Mouse (Mus musculus) MEL (cell line): ENCODE data around the gene Ndufaf3. TPM values are rescaled to one million over a fixed set of nuclear protein-coding genes. Genes with fewer than 3 reads are reported as not detected.
A peak's percentile ranks its signal among the peaks of the same experiment; 100 is the strongest.

Source experiments
- DNase-seq: peaks from one replicate; pipeline ENCODE4 v3.0.0; 2011; ENCODE audit warnings: low read depth, low spot score
- H3K27ac ChIP-seq: 2 replicates; pipeline ENCODE4 v1.5.1; 2012; ENCODE audit warnings: low read depth, mild to moderate bottlenecking, control low read depth, low read length, moderate library complexity; ENCODE audit not compliant: control insufficient read depth
- H3K27me3 ChIP-seq, 2 experiments: fragments of 150-350 bp in 1 of 2; sonication (generic) in 1 of 2; 2 replicates each; pipeline ENCODE4 v1.6.1; 2012; ENCODE audit warnings: low read length in 2 of 2, mild to moderate bottlenecking in 2 of 2, improper control_type of control experiment in 1 of 2, moderate library complexity in 1 of 2; ENCODE audit not compliant: insufficient read depth in 2 of 2, control insufficient read depth in 1 of 2
- H3K36me3 ChIP-seq, 2 experiments: 2 replicates each; pipeline ENCODE4 v1.6.1; 2012 to 2014; ENCODE audit warnings: low read length in 2 of 2, improper control_type of control experiment in 1 of 2, inconsistent platforms in 1 of 2, mild to moderate bottlenecking in 1 of 2; ENCODE audit not compliant: insufficient read depth in 2 of 2, control insufficient read depth in 1 of 2
- H3K4me1 ChIP-seq, 2 experiments: fragments of 150-350 bp in 1 of 2; sonication (generic) in 1 of 2; 2 replicates each; pipeline ENCODE4 v1.6.1; 2012; ENCODE audit warnings: low read length in 2 of 2, improper control_type of control experiment in 1 of 2, mild to moderate bottlenecking in 1 of 2; ENCODE audit not compliant: insufficient read depth in 2 of 2, control insufficient read depth in 1 of 2
- H3K4me3 ChIP-seq, 2 experiments: fragments of 150-350 bp in 1 of 2; sonication (generic) in 1 of 2; 2 replicates each; pipeline ENCODE4 v1.5.1; 2012; ENCODE audit warnings: low read depth in 2 of 2, low read length in 2 of 2, mild to moderate bottlenecking in 2 of 2, moderate library complexity in 2 of 2, control low read depth in 1 of 2, improper control_type of control experiment in 1 of 2; ENCODE audit not compliant: control insufficient read depth in 1 of 2, insufficient read depth in 1 of 2
- H3K79me2 ChIP-seq: 2 replicates; pipeline ENCODE4 v1.6.1; 2012; ENCODE audit warnings: mild to moderate bottlenecking, low read length, moderate library complexity; ENCODE audit not compliant: control insufficient read depth, poor library complexity, insufficient read depth
- H3K9ac ChIP-seq: 2 replicates; pipeline ENCODE4 v1.6.1; 2012; ENCODE audit warnings: low read depth, mild to moderate bottlenecking, control low read depth, low read length, moderate library complexity; ENCODE audit not compliant: control insufficient read depth, poor library complexity, severe bottlenecking
- H3K9me3 ChIP-seq: fragments of 150-350 bp; sonication (generic); replicated peaks from 2 replicates; pipeline ENCODE4 v1.6.1; 2012; ENCODE audit warnings: mild to moderate bottlenecking, low read length, improper control_type of control experiment, moderate library complexity; ENCODE audit not compliant: insufficient read depth
- CHD2 ChIP-seq: IDR thresholded peaks from 2 replicates; pipeline ENCODE4 v1.6.1; 2011; ENCODE audit warnings: low read length, improper control_type of control experiment
- E2F4 ChIP-seq: IDR thresholded peaks from 2 replicates; pipeline ENCODE4 v1.6.1; 2011; ENCODE audit warnings: low read depth, low read length, improper control_type of control experiment, borderline replicate concordance
- ELF1 ChIP-seq: IDR thresholded peaks from 2 replicates; pipeline ENCODE4 v1.6.1; 2014; ENCODE audit warnings: low read depth, mild to moderate bottlenecking, inconsistent platforms, low read length, improper control_type of control experiment, moderate library complexity
- EP300 ChIP-seq, 2 experiments: IDR thresholded peaks; 2 replicates each; pipeline ENCODE4 v1.6.1; 2011; ENCODE audit warnings: improper control_type of control experiment in 2 of 2, low read length in 2 of 2, low read depth in 1 of 2, mild to moderate bottlenecking in 1 of 2
- ETS1 ChIP-seq: IDR thresholded peaks from 2 replicates; pipeline ENCODE4 v1.6.1; 2012; ENCODE audit warnings: low read depth, mild to moderate bottlenecking, inconsistent platforms, low read length, improper control_type of control experiment, moderate library complexity
- GATA1 ChIP-seq: IDR thresholded peaks from 2 replicates; pipeline ENCODE4 v1.6.1; 2011; ENCODE audit warnings: low read depth, low read length, improper control_type of control experiment
- HCFC1 ChIP-seq: IDR thresholded peaks from 2 replicates; pipeline ENCODE4 v1.6.1; 2012; ENCODE audit warnings: low read depth, mild to moderate bottlenecking, inconsistent platforms, low read length, improper control_type of control experiment, moderate library complexity
- JUND ChIP-seq: IDR thresholded peaks from 2 replicates; pipeline ENCODE4 v1.6.1; 2011; ENCODE audit warnings: low read depth, mild to moderate bottlenecking, improper control_type of control experiment, low read length
- MAZ ChIP-seq: IDR thresholded peaks from 2 replicates; pipeline ENCODE4 v1.6.1; 2012; ENCODE audit warnings: low read depth, mild to moderate bottlenecking, inconsistent platforms, low read length, improper control_type of control experiment
- MEF2A ChIP-seq: IDR thresholded peaks from 2 replicates; pipeline ENCODE4 v1.6.1; 2014; ENCODE audit warnings: low read depth, mild to moderate bottlenecking, inconsistent platforms, low read length, improper control_type of control experiment; ENCODE audit not compliant: poor library complexity, insufficient replicate concordance, severe bottlenecking; ENCODE audit errors: extremely low read depth
- MYC ChIP-seq: IDR thresholded peaks from 2 replicates; pipeline ENCODE4 v1.6.1; 2011; ENCODE audit warnings: low read depth, mild to moderate bottlenecking, low read length, improper control_type of control experiment, moderate library complexity
- NELFE ChIP-seq: IDR thresholded peaks from 2 replicates; pipeline ENCODE4 v1.6.1; 2011; ENCODE audit warnings: low read depth, low read length, improper control_type of control experiment
- NRF1 ChIP-seq: IDR thresholded peaks from 2 replicates; pipeline ENCODE4 v1.6.1; 2014; ENCODE audit warnings: low read depth, mild to moderate bottlenecking, inconsistent platforms, low read length, improper control_type of control experiment, moderate library complexity; ENCODE audit not compliant: poor library complexity, insufficient read depth, severe bottlenecking
- POLR2A ChIP-seq, 2 experiments: IDR thresholded peaks; 2 replicates each; pipeline ENCODE4 v1.6.1; 2011 to 2012; ENCODE audit warnings: low read length in 2 of 2, mild to moderate bottlenecking in 2 of 2, control low read depth in 1 of 2, improper control_type of control experiment in 1 of 2, low read depth in 1 of 2, moderate library complexity in 1 of 2; ENCODE audit not compliant: control insufficient read depth in 1 of 2, insufficient read depth in 1 of 2, poor library complexity in 1 of 2
- POLR2AphosphoS5 ChIP-seq: IDR thresholded peaks from 2 replicates; pipeline ENCODE4 v1.6.1; 2012; ENCODE audit warnings: low read depth, borderline replicate concordance, mild to moderate bottlenecking, inconsistent platforms, low read length, moderate library complexity, mixed read lengths
- RAD21 ChIP-seq: IDR thresholded peaks from 2 replicates; pipeline ENCODE4 v1.6.1; 2011; ENCODE audit warnings: mild to moderate bottlenecking, low read depth, low read length, improper control_type of control experiment
- TBP ChIP-seq: IDR thresholded peaks from 2 replicates; pipeline ENCODE4 v1.8.0; 2011; ENCODE audit warnings: low read depth, low read length, improper control_type of control experiment
- TCF12 ChIP-seq: IDR thresholded peaks from 2 replicates; pipeline ENCODE4 v1.6.1; 2014; ENCODE audit warnings: low read depth, mild to moderate bottlenecking, inconsistent platforms, low read length, improper control_type of control experiment, moderate library complexity
- USF2 ChIP-seq, 2 experiments: IDR thresholded peaks; 2 replicates each; pipeline ENCODE4 v1.6.1; 2011 to 2012; ENCODE audit warnings: improper control_type of control experiment in 2 of 2, low read length in 2 of 2, borderline replicate concordance in 1 of 2, inconsistent platforms in 1 of 2, low read depth in 1 of 2, mild to moderate bottlenecking in 1 of 2; ENCODE audit not compliant: insufficient read depth in 1 of 2
- ZC3H11A ChIP-seq: IDR thresholded peaks from 2 replicates; pipeline ENCODE4 v1.6.1; 2012; ENCODE audit warnings: low read depth, mild to moderate bottlenecking, inconsistent platforms, low read length, improper control_type of control experiment
- polyA plus RNA-seq, 2 experiments: library from polyadenylated mRNA; stranded (reverse) in 1 of 2; unstranded in 1 of 2; fragments of >175 nt in 1 of 2; fragments of >200 nt in 1 of 2; gene quantifications; 2 replicates each; pipeline versions ENCODE4 v1.2.1 to v1.2.4; 2012; ENCODE audit warnings: low replicate concordance in 2 of 2, low read depth in 1 of 2; ENCODE audit not compliant: insufficient read length in 2 of 2, insufficient read depth in 1 of 2, missing spikeins in 1 of 2
- total RNA-seq: library from RNA; depleted of rRNA; stranded (reverse); fragments of 300-350 nt; gene quantifications from 2 replicates; pipeline ENCODE4 v1.2.3, GENCODE M21; 2012

The Ndufaf3 gene
- total and polyA plus RNA-seq, 3 experiments: 38.0 to 66.8 TPM; not detected in 1

DNA sequence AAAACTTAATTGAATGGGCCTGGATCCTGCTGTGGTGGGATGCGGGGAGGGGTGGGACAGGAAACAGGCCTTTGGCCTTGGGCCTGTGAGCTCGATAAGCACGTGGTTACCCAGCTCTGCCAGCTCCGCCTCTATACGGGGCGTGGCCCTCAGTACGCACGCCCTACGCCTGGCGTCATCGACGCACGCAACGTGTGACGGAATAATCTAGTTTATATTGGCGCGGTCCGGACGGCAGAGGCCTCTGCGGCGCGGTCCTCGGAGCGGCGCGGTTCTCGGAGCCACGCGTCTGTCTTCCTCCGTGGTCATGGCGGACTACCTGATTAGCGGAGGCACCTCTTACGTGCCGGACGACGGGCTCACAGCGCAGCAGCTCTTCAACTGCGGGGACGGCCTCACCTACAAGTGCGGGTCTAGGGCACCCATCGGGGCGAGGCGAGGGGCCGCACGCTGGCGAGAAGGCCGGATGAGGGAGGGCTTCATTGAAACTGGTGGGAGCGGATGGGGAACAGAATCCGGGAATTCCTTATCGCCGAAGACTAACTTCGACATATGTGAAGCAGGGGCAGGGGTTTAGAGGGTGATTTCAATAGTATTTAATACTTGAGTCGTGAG lies 6.9 kb downstream of the Ndufaf3 start, which contains the start of gene Impdh2 (continued):
- TF ChIP-seq USF2 (IDR thresholded peaks at IDR 0.05; ENCODE audit: borderline replicate concordance in 1 of 2, insufficient read depth in 1 of 2, low read depth in 1 of 2, low read length in 2 of 2) (peak in 1 of 2 experiments; percentile 14; a peak in 1 of 4 replicates), RAD21 (no peak), ELF1 (peak; percentile 42; the same call in 1 of the 2 replicates), TCF12 (peak; percentile 51), CHD2 (no peak), ZC3H11A (no peak), POLR2A (IDR thresholded peaks at IDR 0.05; ENCODE audit: control insufficient read depth in 1 of 2, insufficient read depth in 1 of 2, low read depth in 1 of 2, low read length in 2 of 2, poor library complexity in 1 of 2) (peak; percentile 95 to 98), MEF2A (no peak), TBP (peak; percentile 81), NRF1 (peak; percentile 54; the same call in 1 of the 2 replicates), POLR2AphosphoS5 (peak; percentile 95), NELFE (peak; percentile 93), ETS1 (peak; percentile 73)

DNA sequence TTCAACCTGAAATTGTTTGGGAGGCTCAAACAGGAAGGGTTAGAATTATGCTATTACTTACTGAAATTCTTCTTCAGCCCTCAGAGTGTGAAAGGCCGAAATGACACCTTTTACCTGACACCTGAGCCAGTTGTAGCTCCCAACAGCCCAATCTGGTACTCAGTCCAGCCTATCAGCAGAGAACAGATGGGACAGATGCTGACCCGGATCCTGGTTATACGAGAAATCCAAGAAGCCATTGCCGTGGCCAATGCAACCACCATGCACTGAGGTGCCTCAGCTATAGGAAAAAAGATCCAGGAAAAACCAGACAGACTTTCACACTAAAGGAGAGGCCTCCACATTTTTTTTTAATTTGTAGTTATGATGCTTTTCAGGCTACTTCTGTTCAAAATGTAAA lies 8.1 kb downstream of the Ndufaf3 start:
- Histone ChIP-seq H3K36me3 (peaks cover 24 to 30% of the 10 kb centered on the region in 2 experiments), H3K27me3 (no peaks in the 10 kb centered on the region), H3K27ac (no peak overlapping the region), H3K4me3 (no peak overlapping the region), H3K79me2 (peaks cover 20% of the 10 kb centered on the region), H3K9me3 (no peaks in the 10 kb centered on the region), H3K4me1 (peaks cover 0 to 24% of the 10 kb centered on the region in 2 experiments; a peak in 3 of 4 replicates), H3K9ac (no peak overlapping the region)
- no peak for DNase-seq
- TF ChIP-seq HCFC1 (no peak), ELF1 (no peak), MAZ (no peak), RAD21 (no peak), JUND (no peak), EP300 (IDR thresholded peaks at IDR 0.05; ENCODE audit: low read depth in 1 of 2, low read length in 2 of 2) (no peak), E2F4 (no peak), MYC (no peak), ZC3H11A (no peak), GATA1 (no peak), ETS1 (no peak)
